9 mouse cellular contexts compared by ENCODE assay signal in the genomic region with DNA sequence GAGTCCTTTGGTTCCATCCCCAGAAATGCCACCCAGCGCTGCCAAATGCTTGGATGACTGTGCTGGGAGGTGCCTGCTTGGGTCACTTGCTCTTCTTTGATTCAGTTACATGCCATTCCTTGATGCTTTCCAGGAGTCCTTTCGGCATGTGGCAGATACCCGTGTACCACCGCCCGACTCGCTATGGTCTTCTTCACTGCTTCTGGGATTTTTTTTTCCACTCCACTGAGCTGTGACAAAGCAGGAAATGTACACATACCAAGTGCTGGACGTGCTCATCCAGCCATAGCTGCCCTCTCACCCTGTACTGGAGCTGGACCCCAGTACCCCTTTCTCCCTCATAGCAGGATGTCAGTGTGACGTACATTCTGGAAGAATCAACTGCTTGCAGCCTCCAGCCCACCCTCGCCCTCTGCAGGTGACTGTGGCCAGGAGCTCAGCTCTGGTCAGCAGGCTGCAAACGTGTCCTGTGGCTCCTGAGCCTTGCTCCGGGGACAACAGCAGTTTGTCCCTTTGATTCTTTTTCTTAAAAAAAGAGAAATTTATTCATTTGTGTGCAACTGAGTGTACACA. TPM values are rescaled to one million over a fixed set of nuclear protein-coding genes. Genes with fewer than 3 reads are reported as not detected.
DNase-seq lines count a peak whose midpoint lies in the region; ATAC-seq and TF ChIP-seq lines count a peak whose summit lies in the region.
"Had no signal": no experiment of that assay in that cellular context is flagged by ENCODE, and none has a peak within 500 bp of the region (broad histone marks: within the 10 kb centered on the region; RNA-seq: fewer than 3 reads in every experiment).

No protein-coding gene starts in this region.

- WGBS in heart, postnatal 0 days = 60% methylated on average over 11 of the region's 11 CpGs
- 62% methylated on average over 11 of the region's 11 CpGs for WGBS in heart, embryonic 12.5 days
- 31% methylated on average over 11 of the region's 11 CpGs for WGBS in kidney, adult 2 months
- WGBS in neural tube, embryonic 15.5 days = 66% methylated on average over 11 of the region's 11 CpGs

- DNase-seq in heart, postnatal 0 days (ENCODE audit: low spot score) = peak; percentile 55
- DNase-seq in urinary bladder, postnatal 14 days (ENCODE audit: low spot score) = peak; percentile 54
- DNase-seq in urinary bladder, postnatal 10 days (ENCODE audit: low spot score) = no peak
- DNase-seq in kidney, adult 2 months = peak; percentile 40
- no peak for DNase-seq in right cerebral cortex, postnatal 4 days

- no peaks in the 10 kb centered on the region for H3K27me3 ChIP-seq in heart, postnatal 0 days (ENCODE audit: control insufficient read depth, insufficient read depth, low read length)
- no peaks in the 10 kb centered on the region for H3K27me3 ChIP-seq in heart, embryonic 12.5 days (replicated peaks)
- H3K27me3 ChIP-seq in kidney, adult 2 months (replicated peaks; ENCODE audit: control insufficient read depth, insufficient read depth, low read length) = no peaks in the 10 kb centered on the region
- H3K27me3 ChIP-seq in neural tube, embryonic 15.5 days (replicated peaks) = no peaks in the 10 kb centered on the region
- H3K27me3 ChIP-seq: lung, embryonic 15.5 days had no signal

- H3K9me3 ChIP-seq in heart, postnatal 0 days (replicated peaks; ENCODE audit: control insufficient read depth, low read length) = no peaks in the 10 kb centered on the region
- H3K9me3 ChIP-seq in heart, embryonic 12.5 days (replicated peaks) = no peaks in the 10 kb centered on the region
- no peaks in the 10 kb centered on the region for H3K9me3 ChIP-seq in neural tube, embryonic 15.5 days (replicated peaks)
- H3K9me3 ChIP-seq: lung, embryonic 15.5 days had no signal

- H3K9ac ChIP-seq in heart, postnatal 0 days (replicated peaks; ENCODE audit: low read depth, low read length) = no peak overlapping the region
- no peak overlapping the region for H3K9ac ChIP-seq in heart, embryonic 12.5 days
- H3K9ac ChIP-seq in neural tube, embryonic 15.5 days (replicated peaks) = no peak overlapping the region
- H3K9ac ChIP-seq: lung, embryonic 15.5 days had no signal

- peak; percentile 24; the same call in 1 of the 2 replicates for ATAC-seq in heart, postnatal 0 days (ENCODE audit: insufficient read depth, low read depth)
- ATAC-seq in heart, embryonic 12.5 days (ENCODE audit: insufficient number of reproducible peaks, low FRiP score) = no peak
- no peak for ATAC-seq in activated CD4-positive, CD25-positive, alpha-beta regulatory T cell, adult 4 months
- ATAC-seq in neural tube, embryonic 15.5 days (ENCODE audit: low FRiP score) = no peak

- H3K27ac ChIP-seq in heart, postnatal 0 days (ENCODE audit: low read depth) = no peak overlapping the region
- H3K27ac ChIP-seq in heart, embryonic 12.5 days (ENCODE audit: poor library complexity, severe bottlenecking) = no peak overlapping the region
- H3K27ac ChIP-seq in kidney, adult 2 months (ENCODE audit: insufficient read depth, low read depth, low read length) = no peak overlapping the region
- no peak overlapping the region for H3K27ac ChIP-seq in neural tube, embryonic 15.5 days (replicated peaks)
- H3K27ac ChIP-seq: lung, embryonic 15.5 days had no signal

- no peak for TF ChIP-seq POLR2A in kidney, adult 2 months (IDR thresholded peaks at IDR 0.05; ENCODE audit: low read depth, low read length)

- H3K4me1 ChIP-seq in heart, postnatal 0 days (ENCODE audit: control insufficient read depth, insufficient read depth) = peaks cover 10% of the 10 kb centered on the region; the same call in 1 of the 2 replicates
- peaks cover 22% of the 10 kb centered on the region for H3K4me1 ChIP-seq in heart, embryonic 12.5 days (replicated peaks)
- no peaks in the 10 kb centered on the region for H3K4me1 ChIP-seq in kidney, adult 2 months (ENCODE audit: control insufficient read depth, insufficient read depth, low read length)
- H3K4me1 ChIP-seq in neural tube, embryonic 15.5 days = peaks cover 11% of the 10 kb centered on the region

- peak; percentile 66 for TF ChIP-seq CTCF in heart, postnatal 0 days (IDR thresholded peaks at IDR 0.05; ENCODE audit: low read depth)
- TF ChIP-seq CTCF in kidney, adult 2 months (conservative IDR thresholded peaks at IDR 0.05; ENCODE audit: insufficient read depth, insufficient read length, low read depth, low read length) = peak; percentile 62

- no peak overlapping the region for H3K4me3 ChIP-seq in heart, postnatal 0 days (ENCODE audit: low read depth, low read length)
- H3K4me3 ChIP-seq in heart, embryonic 12.5 days = no peak overlapping the region
- H3K4me3 ChIP-seq in kidney, adult 2 months (ENCODE audit: insufficient read depth, low read depth, low read length) = no peak overlapping the region
- no peak overlapping the region for H3K4me3 ChIP-seq in neural tube, embryonic 15.5 days (replicated peaks)
- H3K4me3 ChIP-seq: lung, embryonic 15.5 days had no signal

- H3K4me2 ChIP-seq in heart, postnatal 0 days (ENCODE audit: low read depth, low read length) = no peak overlapping the region
- no peak overlapping the region for H3K4me2 ChIP-seq in heart, embryonic 12.5 days
- H3K4me2 ChIP-seq in neural tube, embryonic 15.5 days = no peak overlapping the region
- H3K4me2 ChIP-seq: lung, embryonic 15.5 days had no signal

- H3K36me3 ChIP-seq in heart, postnatal 0 days (replicated peaks; ENCODE audit: control insufficient read depth, insufficient read depth, low read length) = no peaks in the 10 kb centered on the region
- H3K36me3 ChIP-seq in heart, embryonic 12.5 days = no peaks in the 10 kb centered on the region
- no peaks in the 10 kb centered on the region for H3K36me3 ChIP-seq in kidney, adult 2 months (ENCODE audit: control insufficient read depth, insufficient read depth, low read length)
- H3K36me3 ChIP-seq in neural tube, embryonic 15.5 days = no peaks in the 10 kb centered on the region
- H3K36me3 ChIP-seq: lung, embryonic 15.5 days had no signal

- no peak for TF ChIP-seq EP300 in heart, postnatal 0 days (IDR thresholded peaks at IDR 0.05; ENCODE audit: low read depth)

RNA-seq across cellular contexts. Expression of a gene that starts 8.9 kb away (rescaled TPM):
- 18.0 TPM in 1 of 2 replicates, not detected in the other for total RNA-seq in heart, postnatal 0 days (2014; rRNA removed; ENCODE audit: low replicate concordance)
- 0.10 TPM in 1 of 2 replicates, not detected in the other for polyA plus RNA-seq in heart, postnatal 0 days (2015; fragmentation: Nextera tagmentation; extraction: Ambion mirVana)
- 0.28 and 0.57 TPM in 2 replicates for polyA plus RNA-seq in heart, embryonic 12.5 days (2016; fragmentation: Nextera tagmentation; extraction: Ambion mirVana)
- 1.8 and 3.3 TPM in 2 replicates for polyA plus RNA-seq in kidney, adult 2 months (2012; rRNA removed)
- not detected for polyA plus RNA-seq in activated CD4-positive, CD25-positive, alpha-beta regulatory T cell, adult 4 months (2017; shearing (Covaris generic))
- 0.14 TPM in 1 of 2 replicates, not detected in the other for polyA plus RNA-seq in neural tube, embryonic 15.5 days (2015; fragmentation: Nextera tagmentation; extraction: Ambion mirVana)

RNA-seq across cellular contexts. Expression of a gene that starts 15.9 kb away (rescaled TPM):
- total RNA-seq in heart, postnatal 0 days (2014; rRNA removed; ENCODE audit: low replicate concordance) = not detected in 2 replicates
- 8.9 and 9.9 TPM in 2 replicates for polyA plus RNA-seq in heart, postnatal 0 days (2015; fragmentation: Nextera tagmentation; extraction: Ambion mirVana)
- polyA plus RNA-seq in heart, embryonic 12.5 days (2016; fragmentation: Nextera tagmentation; extraction: Ambion mirVana) = 50.6 and 53.5 TPM in 2 replicates
- polyA plus RNA-seq in kidney, adult 2 months (2012; rRNA removed) = 0.54 and 103 TPM in 2 replicates
- polyA plus RNA-seq in activated CD4-positive, CD25-positive, alpha-beta regulatory T cell, adult 4 months (2017; shearing (Covaris generic)) = not detected
- 16.4 and 24.8 TPM in 2 replicates for polyA plus RNA-seq in neural tube, embryonic 15.5 days (2015; fragmentation: Nextera tagmentation; extraction: Ambion mirVana)

RNA-seq across cellular contexts. Expression of a gene that starts 34.9 kb away (rescaled TPM):
- 20.8 and 84.4 TPM in 2 replicates for total RNA-seq in heart, postnatal 0 days (2014; rRNA removed; ENCODE audit: low replicate concordance)
- 47.7 and 53.1 TPM in 2 replicates for polyA plus RNA-seq in heart, postnatal 0 days (2015; fragmentation: Nextera tagmentation; extraction: Ambion mirVana)
- polyA plus RNA-seq in heart, embryonic 12.5 days (2016; fragmentation: Nextera tagmentation; extraction: Ambion mirVana) = 33.4 and 38.4 TPM in 2 replicates
- 22.2 and 39.8 TPM in 2 replicates for polyA plus RNA-seq in kidney, adult 2 months (2012; rRNA removed)
- 1,000 to 10,000 TPM; 1,487 to 1,560 TPM for polyA plus RNA-seq in activated CD4-positive, CD25-positive, alpha-beta regulatory T cell, adult 4 months (2017; shearing (Covaris generic))
- 6.9 and 58.6 TPM in 2 replicates for polyA plus RNA-seq in neural tube, embryonic 15.5 days (2015; fragmentation: Nextera tagmentation; extraction: Ambion mirVana)

RNA-seq across cellular contexts. Expression of a gene that starts 37.9 kb away (rescaled TPM):
- 1,049 and 1,105 TPM in 2 replicates for total RNA-seq in heart, postnatal 0 days (2014; rRNA removed; ENCODE audit: low replicate concordance)
- polyA plus RNA-seq in heart, postnatal 0 days (2015; fragmentation: Nextera tagmentation; extraction: Ambion mirVana) = 484 and 489 TPM in 2 replicates
- 431 and 436 TPM in 2 replicates for polyA plus RNA-seq in heart, embryonic 12.5 days (2016; fragmentation: Nextera tagmentation; extraction: Ambion mirVana)
- polyA plus RNA-seq in kidney, adult 2 months (2012; rRNA removed) = 830 and 897 TPM in 2 replicates
- 100 to 1,000 TPM; 287 to 288 TPM for polyA plus RNA-seq in activated CD4-positive, CD25-positive, alpha-beta regulatory T cell, adult 4 months (2017; shearing (Covaris generic))
- 304 and 310 TPM in 2 replicates for polyA plus RNA-seq in neural tube, embryonic 15.5 days (2015; fragmentation: Nextera tagmentation; extraction: Ambion mirVana)

RNA-seq across cellular contexts. Expression of a gene that starts 43.3 kb away (rescaled TPM):
- not detected in 2 replicates for total RNA-seq in heart, postnatal 0 days (2014; rRNA removed; ENCODE audit: low replicate concordance)
- polyA plus RNA-seq in heart, postnatal 0 days (2015; fragmentation: Nextera tagmentation; extraction: Ambion mirVana) = 0.85 TPM in 1 of 2 replicates, not detected in the other
- polyA plus RNA-seq in heart, embryonic 12.5 days (2016; fragmentation: Nextera tagmentation; extraction: Ambion mirVana) = 3.0 TPM in 1 of 2 replicates, not detected in the other
- polyA plus RNA-seq in kidney, adult 2 months (2012; rRNA removed) = 0.36 TPM in 1 of 2 replicates, not detected in the other
- not detected for polyA plus RNA-seq in activated CD4-positive, CD25-positive, alpha-beta regulatory T cell, adult 4 months (2017; shearing (Covaris generic))
- not detected in 2 replicates for polyA plus RNA-seq in neural tube, embryonic 15.5 days (2015; fragmentation: Nextera tagmentation; extraction: Ambion mirVana)

Comparison
In these comparisons a context has a peak if more than half of its experiments do, and no peak if none do; other contexts are left out.
1. DNase-seq: peak in heart, postnatal 0 days (single experiment), urinary bladder, postnatal 14 days (single experiment) and kidney, adult 2 months (single experiment); none in urinary bladder, postnatal 10 days (single experiment) and right cerebral cortex, postnatal 4 days (single experiment).
2. RNA of a gene that starts 34.9 kb away (polyA plus RNA-seq): 1,487 to 1,560 TPM in activated CD4-positive, CD25-positive, alpha-beta regulatory T cell, adult 4 months; 47.7 to 53.1 TPM in heart, postnatal 0 days, 22.2 to 39.8 TPM in kidney, adult 2 months, 33.4 to 38.4 TPM in heart, embryonic 12.5 days and 6.9 to 58.6 TPM in neural tube, embryonic 15.5 days; every median in the first group is over 10 times any median in the second.